Mouse (Mus musculus): ENCODE data around the gene Rbbp5. TPM values are rescaled to one million over a fixed set of nuclear protein-coding genes. Genes with fewer than 3 reads are reported as not detected.

Gene Rbbp5
- polyA plus RNA-seq, 1 experiment from 2014 or later: 46.1 TPM

GRCm38 (mm10) chr1:132528647-132529334 lies 51.6 kb downstream of the Rbbp5 start:
- 86% methylated on average over 19 of the region's 19 CpGs for WGBS
- DNase-seq (no peak), ATAC-seq (ENCODE audit: insufficient read depth) (no peak)
- H3K9ac ChIP-seq: no peak overlapping the region
- H3K36me3 ChIP-seq (ENCODE audit: insufficient read depth): no peaks in the 10 kb centered on the region
- TF ChIP-seq CTCF (IDR thresholded peaks at IDR 0.05; ENCODE audit: low read depth): no peak
- H3K4me2 ChIP-seq: no peak overlapping the region
- H3K4me1 ChIP-seq (ENCODE audit: insufficient read depth): no peaks in the 10 kb centered on the region
- no peak overlapping the region for H3K27ac ChIP-seq (ENCODE audit: low read depth)
- H3K9me3 ChIP-seq (ENCODE audit: low read depth, low read length): no peaks in the 10 kb centered on the region
- H3K27me3 ChIP-seq (ENCODE audit: insufficient read depth, low read length): no peaks in the 10 kb centered on the region
- H3K4me3 ChIP-seq (ENCODE audit: low read depth, low read length): no peak overlapping the region

- no peak overlapping the region for H3K9ac ChIP-seq
- TF ChIP-seq CTCF (IDR thresholded peaks at IDR 0.05; ENCODE audit: low read depth): no peak
- H3K27ac ChIP-seq (ENCODE audit: low read depth): no peak overlapping the region
- H3K36me3 ChIP-seq (ENCODE audit: insufficient read depth): no peaks in the 10 kb centered on the region
- ATAC-seq (ENCODE audit: insufficient read depth) (no peak), DNase-seq (no peak)
- 14% methylated on average over 5 of the region's 5 CpGs for WGBS
- H3K9me3 ChIP-seq (ENCODE audit: low read depth, low read length): no peaks in the 10 kb centered on the region
- no peaks in the 10 kb centered on the region for H3K4me1 ChIP-seq (ENCODE audit: insufficient read depth)
- H3K27me3 ChIP-seq (ENCODE audit: insufficient read depth, low read length): 0 out of 2 replicates have a peak, but pooled peaks cover 3% of the 10 kb centered on the region
- H3K4me3 ChIP-seq (ENCODE audit: low read depth, low read length): no peak overlapping the region
- no peak overlapping the region for H3K4me2 ChIP-seq
Measured at GRCm38 (mm10) chr1:132530631-132531191, 53.5 kb downstream of the Rbbp5 start.

- Histone ChIP-seq H3K27ac (ENCODE audit: low read depth) (no peak overlapping the region), H3K36me3 (ENCODE audit: insufficient read depth) (no peaks in the 10 kb centered on the region), H3K27me3 (ENCODE audit: insufficient read depth, low read length) (0 out of 2 replicates have a peak, but pooled peaks cover 3% of the 10 kb centered on the region), H3K4me3 (ENCODE audit: low read depth, low read length) (no peak overlapping the region), H3K9me3 (ENCODE audit: low read depth, low read length) (no peaks in the 10 kb centered on the region), H3K9ac (no peak overlapping the region), H3K4me1 (ENCODE audit: insufficient read depth) (no peaks in the 10 kb centered on the region), H3K4me2 (no peak overlapping the region)
- no peak for TF ChIP-seq CTCF (IDR thresholded peaks at IDR 0.05; ENCODE audit: low read depth)
- ATAC-seq (ENCODE audit: insufficient read depth) (no peak), DNase-seq (no peak)
- 59% methylated on average over 9 of the region's 9 CpGs for WGBS
Measured at GRCm38 (mm10) chr1:132532521-132532920, 55.4 kb downstream of the Rbbp5 start.

GRCm38 (mm10) chr1:132533840-132534239 lies 56.7 kb downstream of the Rbbp5 start:
- H3K4me3 ChIP-seq (ENCODE audit: low read depth, low read length): no peak overlapping the region
- no peaks in the 10 kb centered on the region for H3K4me1 ChIP-seq (ENCODE audit: insufficient read depth)
- no peaks in the 10 kb centered on the region for H3K9me3 ChIP-seq (ENCODE audit: low read depth, low read length)
- DNase-seq: no peak
- 7% methylated on average over 8 of the region's 8 CpGs for WGBS
- no peak overlapping the region for H3K27ac ChIP-seq (ENCODE audit: low read depth)
- H3K9ac ChIP-seq: no peak overlapping the region
- ATAC-seq (ENCODE audit: insufficient read depth): no peak
- H3K27me3 ChIP-seq (ENCODE audit: insufficient read depth, low read length): 0 out of 2 replicates have a peak, but pooled peaks cover 3% of the 10 kb centered on the region
- no peaks in the 10 kb centered on the region for H3K36me3 ChIP-seq (ENCODE audit: insufficient read depth)
- no peak for TF ChIP-seq CTCF (IDR thresholded peaks at IDR 0.05; ENCODE audit: low read depth)
- no peak overlapping the region for H3K4me2 ChIP-seq

GRCm38 (mm10) chr1:132535541-132535940 lies 58.4 kb downstream of the Rbbp5 start:
- Histone ChIP-seq H3K9me3 (ENCODE audit: low read depth, low read length) (no peaks in the 10 kb centered on the region), H3K27me3 (ENCODE audit: insufficient read depth, low read length) (peaks cover 9% of the 10 kb centered on the region), H3K36me3 (ENCODE audit: insufficient read depth) (no peaks in the 10 kb centered on the region), H3K4me3 (ENCODE audit: low read depth, low read length) (no peak overlapping the region), H3K4me2 (no peak overlapping the region), H3K4me1 (ENCODE audit: insufficient read depth) (0 out of 2 replicates have a peak, but pooled peaks cover 3% of the 10 kb centered on the region), H3K27ac (ENCODE audit: low read depth) (no peak overlapping the region), H3K9ac (no peak overlapping the region)
- TF ChIP-seq CTCF (IDR thresholded peaks at IDR 0.05; ENCODE audit: low read depth): no peak
- ATAC-seq (ENCODE audit: insufficient read depth): no peak
- 90% methylated on average over 4 of the region's 4 CpGs for WGBS
- no peak for DNase-seq

GRCm38 (mm10) chr1:132536416-132536815 lies 59.3 kb downstream of the Rbbp5 start:
- peaks cover 18% of the 10 kb centered on the region for H3K27me3 ChIP-seq (ENCODE audit: insufficient read depth, low read length)
- H3K27ac ChIP-seq (ENCODE audit: low read depth): no peak overlapping the region
- no peak for ATAC-seq (ENCODE audit: insufficient read depth)
- H3K9ac ChIP-seq: no peak overlapping the region
- no peak overlapping the region for H3K4me3 ChIP-seq (ENCODE audit: low read depth, low read length)
- 0 out of 2 replicates have a peak, but pooled peaks cover 7% of the 10 kb centered on the region for H3K4me1 ChIP-seq (ENCODE audit: insufficient read depth)
- H3K9me3 ChIP-seq (ENCODE audit: low read depth, low read length): no peaks in the 10 kb centered on the region
- no peaks in the 10 kb centered on the region for H3K36me3 ChIP-seq (ENCODE audit: insufficient read depth)
- no peak for TF ChIP-seq CTCF (IDR thresholded peaks at IDR 0.05; ENCODE audit: low read depth)
- no peak overlapping the region for H3K4me2 ChIP-seq
- DNase-seq: no peak
- 70% methylated on average over 3 of the region's 3 CpGs for WGBS

- Histone ChIP-seq H3K4me1 (ENCODE audit: insufficient read depth) (peaks cover 18% of the 10 kb centered on the region; the same call in 1 of the 2 replicates), H3K9me3 (ENCODE audit: low read depth, low read length) (no peaks in the 10 kb centered on the region), H3K4me3 (ENCODE audit: low read depth, low read length) (no peak overlapping the region), H3K4me2 (no peak overlapping the region), H3K9ac (no peak overlapping the region), H3K27ac (ENCODE audit: low read depth) (peak overlapping the region; percentile 48; the same call in 1 of the 2 replicates), H3K36me3 (ENCODE audit: insufficient read depth) (no peaks in the 10 kb centered on the region), H3K27me3 (ENCODE audit: insufficient read depth, low read length) (peaks cover 31% of the 10 kb centered on the region)
- no peak for TF ChIP-seq CTCF (IDR thresholded peaks at IDR 0.05; ENCODE audit: low read depth)
- ATAC-seq (ENCODE audit: insufficient read depth) (no peak), DNase-seq (no peak)
- 77% methylated on average over 5 of the region's 5 CpGs for WGBS
Measured at GRCm38 (mm10) chr1:132537736-132538135, 60.6 kb downstream of the Rbbp5 start.

All from lung, embryonic 14.5 days (tissue).